ENCODE assay signal across 12 mouse cellular contexts in the genomic region with DNA sequence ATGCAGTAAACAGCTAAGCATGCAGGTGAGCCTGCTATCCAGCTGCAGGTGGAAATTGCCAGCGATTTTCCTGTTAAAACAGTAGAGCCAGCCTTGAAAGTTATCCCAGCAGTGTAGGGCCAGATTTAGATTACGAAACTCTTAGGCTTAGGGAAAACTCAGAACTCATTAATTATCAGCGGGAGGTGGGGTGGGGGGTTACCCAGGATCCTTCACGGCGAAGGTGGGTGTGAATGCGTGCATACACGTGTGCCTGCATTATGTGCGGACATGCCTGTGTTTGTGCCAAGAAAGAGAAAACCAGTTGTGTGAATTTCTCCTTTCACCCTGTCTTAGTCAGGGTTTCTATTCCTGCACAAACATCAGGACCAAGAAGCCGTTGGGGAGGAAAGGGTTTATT. TPM values are rescaled to one million over a fixed set of nuclear protein-coding genes. Genes with fewer than 3 reads are reported as not detected.
DNase-seq lines count a peak whose midpoint lies in the region; ATAC-seq and TF ChIP-seq lines count a peak whose summit lies in the region.
"Had no signal": no experiment of that assay in that cellular context is flagged by ENCODE, and none has a peak within 500 bp of the region (broad histone marks: within the 10 kb centered on the region; RNA-seq: fewer than 3 reads in every experiment).

No protein-coding gene starts in this region.

- 0 out of 2 replicates have a peak overlapping the region, but pooled peaks have one; percentile 20 for H3K9ac ChIP-seq in forebrain, embryonic 15.5 days (replicated peaks)
- no peak overlapping the region for H3K9ac ChIP-seq in limb, embryonic 15.5 days
- H3K9ac ChIP-seq in stomach, embryonic 16.5 days (ENCODE audit: low read length) = no peak overlapping the region

- H3K4me2 ChIP-seq in forebrain, embryonic 15.5 days (replicated peaks) = no peak overlapping the region
- no peak overlapping the region for H3K4me2 ChIP-seq in limb, embryonic 15.5 days
- H3K4me2 ChIP-seq in stomach, embryonic 16.5 days (ENCODE audit: low read depth, low read length) = no peak overlapping the region

- peak overlapping the region; percentile 88 for H3K27ac ChIP-seq in layer of hippocampus, adult 2 months
- H3K27ac ChIP-seq in forebrain, embryonic 15.5 days (replicated peaks) = peak overlapping the region; percentile 96
- peak overlapping the region; percentile 61; the same call in 1 of the 2 replicates for H3K27ac ChIP-seq in limb, embryonic 15.5 days
- H3K27ac ChIP-seq in stomach, embryonic 16.5 days (ENCODE audit: low read length) = peak overlapping the region; percentile 88
- H3K27ac ChIP-seq: heart, adult 2 months had no signal

- DNase-seq in layer of hippocampus, adult 2 months (ENCODE audit: low spot score in 2 of 2) = no peak
- no peak for DNase-seq in layer of hippocampus, postnatal 14 days (ENCODE audit: low spot score in 2 of 2)
- no peak for DNase-seq in adrenal gland, postnatal 4 days (ENCODE audit: low spot score in 2 of 2)
- no peak for DNase-seq in right cerebral cortex, adult 18-20 months
- DNase-seq in cerebellum, postnatal 14 days = no peak
- DNase-seq: heart, adult 2 months; kidney, adult 18-20 months; left cerebral cortex, postnatal 4 days had no signal

- no peaks in the 10 kb centered on the region for H3K9me3 ChIP-seq in forebrain, embryonic 15.5 days
- H3K9me3 ChIP-seq in limb, embryonic 15.5 days = no peaks in the 10 kb centered on the region
- H3K9me3 ChIP-seq in stomach, embryonic 16.5 days (replicated peaks; ENCODE audit: control insufficient read depth, low read length) = no peaks in the 10 kb centered on the region

- H3K27me3 ChIP-seq in forebrain, embryonic 15.5 days = no peaks in the 10 kb centered on the region
- H3K27me3 ChIP-seq in limb, embryonic 15.5 days = no peaks in the 10 kb centered on the region
- H3K27me3 ChIP-seq in stomach, embryonic 16.5 days (ENCODE audit: control insufficient read depth, insufficient read depth, low read length) = no peaks in the 10 kb centered on the region

- no peak for ATAC-seq in forebrain, embryonic 15.5 days (replicated peaks)
- no peak for ATAC-seq in limb, embryonic 15.5 days (ENCODE audit: insufficient number of reproducible peaks, low FRiP score, low TSS enrichment, low read depth)
- ATAC-seq in stomach, embryonic 16.5 days (ENCODE audit: insufficient read depth, low FRiP score) = no peak
- ATAC-seq: CD4-positive, CD25-positive, alpha-beta regulatory T cell, adult 4 months had no signal

- peaks cover 81% of the 10 kb centered on the region for H3K4me1 ChIP-seq in forebrain, embryonic 15.5 days
- H3K4me1 ChIP-seq in limb, embryonic 15.5 days = peaks cover 56% of the 10 kb centered on the region
- peaks cover 54% of the 10 kb centered on the region for H3K4me1 ChIP-seq in stomach, embryonic 16.5 days (ENCODE audit: control insufficient read depth, insufficient read depth, low read length)

- no peak for TF ChIP-seq CTCF in layer of hippocampus, adult 2 months (conservative IDR thresholded peaks at IDR 0.05)

- H3K4me3 ChIP-seq in layer of hippocampus, adult 2 months = no peak overlapping the region
- H3K4me3 ChIP-seq in forebrain, embryonic 15.5 days = no peak overlapping the region
- no peak overlapping the region for H3K4me3 ChIP-seq in limb, embryonic 15.5 days
- H3K4me3 ChIP-seq in stomach, embryonic 16.5 days (replicated peaks; ENCODE audit: low read length) = no peak overlapping the region
- H3K4me3 ChIP-seq: heart, adult 2 months had no signal

- no peaks in the 10 kb centered on the region for H3K36me3 ChIP-seq in forebrain, embryonic 15.5 days
- H3K36me3 ChIP-seq in limb, embryonic 15.5 days = no peaks in the 10 kb centered on the region
- no peaks in the 10 kb centered on the region for H3K36me3 ChIP-seq in stomach, embryonic 16.5 days (ENCODE audit: control insufficient read depth, insufficient read depth, low read length)

- 10% methylated on average over 9 of the region's 9 CpGs for WGBS in forebrain, embryonic 15.5 days
- WGBS in limb, embryonic 15.5 days = 38% methylated on average over 9 of the region's 9 CpGs
- 37% methylated on average over 9 of the region's 9 CpGs for WGBS in stomach, embryonic 16.5 days

RNA-seq across cellular contexts. Expression of gene A3galt2, which starts 38.4 kb away (rescaled TPM):
- total RNA-seq in layer of hippocampus, adult 2 months (2021) = under 1 TPM; 0.20 to 0.26 TPM
- total RNA-seq in layer of hippocampus, postnatal 14 days (2021) = under 1 TPM; 0.35 to 0.62 TPM
- polyA plus RNA-seq in forebrain, embryonic 15.5 days (2015; fragmentation: Nextera tagmentation; extraction: Ambion mirVana) = 0.45 and 0.61 TPM in 2 replicates
- polyA plus RNA-seq in limb, embryonic 15.5 days (2015; fragmentation: Nextera tagmentation; extraction: Ambion mirVana) = 0.24 and 0.25 TPM in 2 replicates
- 0.10 TPM in 2 replicates for polyA plus RNA-seq in stomach, embryonic 16.5 days (2015; fragmentation: Nextera tagmentation; extraction: Ambion mirVana)
- total RNA-seq in adrenal gland, postnatal 4 days (2021) = under 1 TPM; 0.34 to 0.70 TPM
